8 mouse cellular contexts compared by ENCODE assay signal in the genomic region with DNA sequence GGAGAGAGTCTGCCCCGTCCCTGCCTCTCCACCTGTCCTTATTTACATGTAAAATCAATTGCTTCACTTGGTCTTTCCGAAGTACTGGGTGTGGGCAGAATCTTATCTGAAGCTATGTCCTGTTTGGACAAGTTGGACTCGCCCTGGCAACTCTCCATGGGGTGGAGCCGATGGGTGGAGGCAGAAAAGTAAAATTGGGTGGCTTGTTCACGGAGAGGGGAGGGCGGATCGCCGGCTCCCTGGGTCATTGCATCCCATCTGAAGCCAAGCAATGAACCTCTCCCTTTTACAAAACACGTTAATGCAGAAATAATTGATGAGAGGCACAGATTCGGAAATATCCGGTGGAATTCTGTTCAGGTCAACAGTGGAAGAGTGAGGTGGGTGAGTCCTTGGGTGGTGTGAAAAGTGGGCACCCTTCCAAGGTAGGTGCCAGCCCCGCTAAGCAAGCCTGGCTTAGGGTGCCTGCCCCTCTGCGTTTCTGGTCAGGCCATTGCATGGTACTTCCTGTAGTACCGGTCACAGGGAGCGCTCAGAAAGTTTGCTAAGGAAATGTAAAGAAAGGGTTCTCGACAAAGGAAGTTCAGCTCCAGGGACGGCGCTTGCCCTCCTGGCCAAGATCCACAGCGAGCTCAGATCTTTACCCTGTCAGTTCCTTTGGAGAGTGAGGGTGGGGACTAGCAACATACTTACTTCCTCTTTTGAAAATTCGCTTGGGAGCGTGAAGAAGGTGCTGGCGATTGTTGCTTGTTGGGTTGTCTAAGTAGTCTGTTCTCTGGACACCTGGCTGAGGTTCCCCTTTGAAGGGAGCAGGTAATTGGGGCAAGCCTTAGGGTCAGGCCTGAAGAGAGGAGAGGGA. TPM values are rescaled to one million over a fixed set of nuclear protein-coding genes. Genes with fewer than 3 reads are reported as not detected.
DNase-seq lines count a peak whose midpoint lies in the region; ATAC-seq lines count a peak whose summit lies in the region.

No protein-coding gene starts in this region.

- peaks cover 67% of the 10 kb centered on the region for H3K36me3 ChIP-seq in liver, embryonic 15.5 days (replicated peaks)

- H3K9me3 ChIP-seq in liver, embryonic 15.5 days (replicated peaks) = no peaks in the 10 kb centered on the region

- peak overlapping the region; percentile 97 for H3K27ac ChIP-seq in liver, embryonic 15.5 days (replicated peaks)

- peak; percentile 84 for DNase-seq in Muller cell, postnatal 12 days (ENCODE audit: inconsistent ontology term)
- peak; percentile 81 for DNase-seq in c-Kit-negative CD71-positive TER-119-positive erythroid progenitor cells, embryonic 14.5 days (ENCODE audit: low read depth, low spot score)
- DNase-seq in gastrocnemius, postnatal 25 days = peak; percentile 79
- peak; percentile 47 for DNase-seq in neural tube, embryonic 10.5 days (ENCODE audit: extremely low spot score, low spot score)
- DNase-seq in thymus, postnatal 0 days (ENCODE audit: low spot score) = peak; percentile 50
- DNase-seq in frontal cortex, postnatal 25 days (ENCODE audit: low spot score in 2 of 2) = no peak

- H3K4me2 ChIP-seq in liver, embryonic 15.5 days = peak overlapping the region; percentile 84

- 1% methylated on average over 22 of the region's 22 CpGs for WGBS in liver, embryonic 15.5 days (ENCODE audit: insufficient replicate concordance)

- H3K9ac ChIP-seq in liver, embryonic 15.5 days = peak overlapping the region; percentile 79

- peaks cover 98% of the 10 kb centered on the region for H3K4me1 ChIP-seq in liver, embryonic 15.5 days (replicated peaks)

- H3K27me3 ChIP-seq in liver, embryonic 15.5 days = no peaks in the 10 kb centered on the region

- peak overlapping the region; percentile 95 for H3K4me3 ChIP-seq in liver, embryonic 15.5 days (replicated peaks)

- ATAC-seq in inflammation-experienced regulatory T-cells, adult 6 months = peak; percentile 33
- ATAC-seq in liver, embryonic 15.5 days (ENCODE audit: insufficient read depth) = peak; percentile 83

RNA-seq across cellular contexts. Expression of a gene that starts 9.2 kb away (rescaled TPM):
- 10 to 100 TPM; 12.6 to 17.5 TPM for total RNA-seq in gastrocnemius, postnatal 25 days (2021)
- 10 to 100 TPM; 46.7 to 93.5 (median 83.6) TPM for polyA plus RNA-seq in inflammation-experienced regulatory T-cells, adult 6 months (2017; shearing (Covaris generic))
- 104 and 107 TPM in 2 replicates for polyA plus RNA-seq in liver, embryonic 15.5 days (2015; fragmentation: Nextera tagmentation; extraction: Ambion mirVana)
- polyA plus RNA-seq in thymus, postnatal 0 days (2015; fragmentation: Nextera tagmentation; extraction: Ambion mirVana) = 81.6 and 112 TPM in 2 replicates

Comparison
In these comparisons a context has a peak if more than half of its experiments do, and no peak if none do; other contexts are left out.
1. DNase-seq: peak in Muller cell, postnatal 12 days (single experiment), c-Kit-negative CD71-positive TER-119-positive erythroid progenitor cells, embryonic 14.5 days (single experiment), gastrocnemius, postnatal 25 days (single experiment), neural tube, embryonic 10.5 days (single experiment) and thymus, postnatal 0 days (single experiment); none in frontal cortex, postnatal 25 days (0 of 2).